Mouse (Mus musculus): ENCODE measurements around the gene Il33.

Gene Il33

GRCm38 (mm10) chr19:29924638-29925258 lies at the start of gene Il33:
Il33 (plus strand) TSS chr19:29925114.
- peak; percentile 4 for DNase-seq

GRCm38 (mm10) chr19:29877422-29878291 lies 47.3 kb upstream of the Il33 start:
- no peak for DNase-seq

- no peak for DNase-seq
Observed at GRCm38 (mm10) chr19:29878896-29879504, 45.9 kb upstream of the Il33 start.

GRCm38 (mm10) chr19:29880918-29881317 lies 44.0 kb upstream of the Il33 start:
- DNase-seq: no peak

GRCm38 (mm10) chr19:29882696-29883095 lies 42.2 kb upstream of the Il33 start:
- DNase-seq: no peak

- no peak for DNase-seq
Observed at GRCm38 (mm10) chr19:29885548-29885947, 39.4 kb upstream of the Il33 start.

GRCm38 (mm10) chr19:29887476-29887875 lies 37.4 kb upstream of the Il33 start:
- DNase-seq: no peak

GRCm38 (mm10) chr19:29888946-29889345 lies 36.0 kb upstream of the Il33 start:
- DNase-seq: no peak

GRCm38 (mm10) chr19:29891981-29892380 lies 32.9 kb upstream of the Il33 start:
- no peak for DNase-seq

GRCm38 (mm10) chr19:29892786-29893185 lies 32.1 kb upstream of the Il33 start:
- DNase-seq: no peak

- no peak for DNase-seq
Observed at GRCm38 (mm10) chr19:29893718-29894273, 31.1 kb upstream of the Il33 start.

- DNase-seq: no peak
Observed at GRCm38 (mm10) chr19:29894381-29894780, 30.5 kb upstream of the Il33 start.

- no peak for DNase-seq
Observed at GRCm38 (mm10) chr19:29895047-29895446, 29.9 kb upstream of the Il33 start.

- DNase-seq: no peak
Observed at GRCm38 (mm10) chr19:29900318-29900717, 24.6 kb upstream of the Il33 start.

GRCm38 (mm10) chr19:29902343-29903070 lies 22.4 kb upstream of the Il33 start:
- no peak for DNase-seq

- no peak for DNase-seq
Observed at GRCm38 (mm10) chr19:29905896-29906295, 19.0 kb upstream of the Il33 start.

GRCm38 (mm10) chr19:29909166-29909565 lies 15.7 kb upstream of the Il33 start:
- no peak for DNase-seq

GRCm38 (mm10) chr19:29911919-29912318 lies 13.0 kb upstream of the Il33 start:
- no peak for DNase-seq

GRCm38 (mm10) chr19:29917421-29917820 lies 7.5 kb upstream of the Il33 start:
- DNase-seq: no peak

- no peak for DNase-seq
Observed at GRCm38 (mm10) chr19:29926101-29926755, 1.3 kb downstream of the Il33 start.

GRCm38 (mm10) chr19:29930296-29930695 lies 5.4 kb downstream of the Il33 start:
- DNase-seq: no peak

- no peak for DNase-seq
Observed at GRCm38 (mm10) chr19:29937445-29937844, 12.5 kb downstream of the Il33 start.
